Mouse (Mus musculus) c-Kit-positive CD71-positive TER-119-negative erythroid progenitor cells, embryonic 14.5 days (primary cell): ENCODE results near the gene Comt.
A peak's percentile ranks its signal among the peaks of the same experiment; 100 is the strongest.

ENCODE experiments used
- DNase-seq: peaks from one replicate; pipeline ENCODE4 v3.0.0-alpha.2; 2013; ENCODE audit warnings: low read depth

The Comt gene

DNA sequence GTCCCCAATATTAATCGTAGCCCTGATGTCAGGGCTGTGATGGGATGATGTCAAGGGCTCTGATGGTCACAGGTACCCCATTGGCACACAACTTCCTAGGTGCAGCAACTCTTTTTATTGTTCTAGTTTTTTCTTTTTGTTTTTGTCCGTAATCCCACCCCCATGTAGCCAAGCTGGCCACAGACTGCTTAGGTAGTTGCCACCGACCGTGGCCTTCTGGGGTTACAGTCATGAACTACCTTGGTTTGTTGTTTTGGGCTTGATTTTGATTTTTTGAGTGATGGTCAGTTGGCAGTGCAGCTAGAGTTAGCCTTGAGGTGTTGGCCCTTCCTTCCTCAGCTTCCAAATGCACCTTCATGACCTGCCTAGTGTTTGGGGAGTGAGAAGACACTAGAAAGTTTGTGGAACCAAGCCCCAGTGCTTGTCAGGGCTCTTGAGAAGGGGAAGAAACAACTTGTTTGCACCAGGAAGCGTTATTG lies at the start of gene Comt:
Comt (minus strand) TSS at position 51 of the 479 bp plus-strand sequence.
- DNase-seq, result no peak

DNA sequence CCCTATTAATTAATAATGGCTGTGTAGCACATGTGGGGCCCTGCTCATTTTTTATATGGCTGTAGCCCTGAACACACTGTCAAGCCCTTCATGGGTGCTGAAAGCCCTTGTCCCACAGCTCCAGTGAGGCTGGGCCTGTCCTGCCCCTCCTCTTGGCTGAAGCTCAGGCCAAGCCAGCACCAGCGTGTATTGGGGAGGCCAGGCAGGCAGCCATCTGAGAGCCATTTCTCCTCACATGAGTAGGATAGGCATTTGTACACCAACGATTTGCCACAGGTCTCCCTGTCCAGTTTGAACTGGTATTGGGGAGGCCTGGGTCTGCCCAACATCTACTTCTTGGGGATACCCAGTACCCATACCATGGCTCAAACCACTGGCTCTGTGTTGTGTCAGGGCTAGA lies 47.4 kb upstream of the Comt start:
- no peak for DNase-seq

DNA sequence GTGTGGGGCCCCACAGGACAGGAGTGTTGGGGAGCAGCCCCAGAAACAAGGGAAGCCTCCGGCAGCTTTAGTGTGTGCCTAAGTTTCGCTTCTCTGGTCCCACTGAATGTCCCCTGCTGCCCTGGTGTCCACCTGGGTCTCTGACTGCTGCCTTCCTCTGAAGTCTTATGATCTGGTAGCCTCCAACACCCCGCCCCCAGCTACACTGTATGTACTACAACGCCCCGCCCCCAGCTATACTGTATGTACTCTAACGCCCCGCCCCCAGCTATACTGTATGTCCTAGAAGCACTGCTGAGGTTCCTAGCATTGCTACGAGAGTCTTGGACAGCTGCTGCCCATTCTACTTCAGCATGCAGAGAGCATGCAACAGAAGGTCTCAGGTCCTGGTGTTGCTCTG lies 46.3 kb upstream of the Comt start:
- DNase-seq, result no peak

DNA sequence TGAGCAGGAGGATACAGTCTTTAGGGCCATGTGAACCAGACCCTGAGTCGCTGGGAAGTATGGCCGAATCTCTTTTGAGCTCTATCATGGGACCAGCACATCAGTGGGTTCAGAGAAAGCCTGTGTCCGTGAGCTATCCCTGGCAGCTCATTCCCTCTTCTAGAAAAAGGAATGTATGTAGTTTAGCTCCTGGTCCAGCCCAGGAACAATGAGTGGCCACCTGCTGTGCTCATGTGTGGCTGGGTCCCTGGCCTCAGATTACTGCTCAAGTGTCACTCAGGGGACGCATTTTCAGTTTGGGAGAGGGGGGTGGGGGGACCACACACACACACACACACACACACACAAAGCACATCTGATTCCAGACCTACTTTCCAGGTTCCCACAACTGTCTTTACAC lies 45.8 kb upstream of the Comt start:
- no peak for DNase-seq

DNA sequence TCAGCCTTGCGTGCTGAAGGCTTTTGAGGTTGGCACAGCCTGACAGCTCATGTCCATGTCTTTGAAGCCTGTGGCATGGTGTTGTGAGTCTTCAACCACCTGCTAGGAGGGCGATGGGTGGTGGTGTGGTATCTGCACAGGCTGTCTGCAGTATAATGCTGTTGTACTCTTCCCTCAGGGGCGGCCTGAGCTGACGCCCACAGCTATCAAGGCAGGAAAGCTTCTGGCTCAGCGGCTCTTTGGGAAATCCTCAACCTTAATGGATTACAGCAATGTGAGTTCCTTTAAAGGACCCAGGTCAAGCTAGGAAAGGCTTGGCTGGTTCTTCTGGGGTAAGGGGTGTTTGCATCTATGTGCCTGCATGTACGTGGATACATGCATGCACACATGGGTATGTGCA lies 45.3 kb upstream of the Comt start:
- DNase-seq, result no peak

- no peak for DNase-seq
These were observed 44.8 kb upstream of the Comt start for GRCm38 (mm10) chr16:18471381-18471955.

DNA sequence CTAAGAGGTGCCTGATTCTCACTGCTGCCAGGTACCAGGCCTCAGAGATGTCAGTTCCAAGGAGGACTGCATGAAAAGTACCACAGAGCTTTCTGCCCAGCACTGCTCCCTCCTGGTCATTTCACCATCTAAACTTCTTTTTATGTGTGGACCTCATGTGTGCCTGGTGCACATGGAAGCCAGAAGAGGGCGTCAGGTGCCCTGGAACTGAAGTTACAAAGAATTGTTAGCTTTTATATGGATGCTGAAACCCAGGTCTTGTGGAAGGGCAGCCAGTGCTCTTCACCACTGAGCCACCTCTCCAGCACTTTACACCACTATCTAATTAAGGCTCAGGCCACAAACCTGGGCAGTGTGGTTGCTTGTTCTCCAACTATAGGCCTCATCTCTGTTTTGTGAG lies 44.2 kb upstream of the Comt start:
- DNase-seq, result no peak

- DNase-seq, result no peak
These were observed 37.6 kb upstream of the Comt start for GRCm38 (mm10) chr16:18464271-18464670.

DNA sequence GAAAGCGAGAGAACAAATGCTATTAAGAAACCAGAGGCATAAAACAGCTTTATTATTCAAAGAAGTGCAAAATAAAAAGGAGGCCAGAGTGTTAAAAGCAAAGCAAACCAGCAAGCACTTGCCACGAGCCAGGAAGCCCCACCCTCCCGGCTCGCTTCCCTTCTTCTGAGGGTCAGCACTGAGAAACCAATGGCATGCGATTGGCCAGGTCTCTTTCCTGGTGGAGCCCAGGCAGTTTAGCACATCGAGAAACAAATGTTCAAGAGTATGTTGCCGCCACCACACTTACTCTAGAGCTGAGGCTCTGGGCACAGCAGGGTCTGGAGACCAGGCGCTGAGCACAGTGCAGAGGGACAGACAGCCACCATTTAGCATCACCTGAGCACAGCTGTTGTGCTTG lies 35.9 kb upstream of the Comt start:
- no peak for DNase-seq

DNA sequence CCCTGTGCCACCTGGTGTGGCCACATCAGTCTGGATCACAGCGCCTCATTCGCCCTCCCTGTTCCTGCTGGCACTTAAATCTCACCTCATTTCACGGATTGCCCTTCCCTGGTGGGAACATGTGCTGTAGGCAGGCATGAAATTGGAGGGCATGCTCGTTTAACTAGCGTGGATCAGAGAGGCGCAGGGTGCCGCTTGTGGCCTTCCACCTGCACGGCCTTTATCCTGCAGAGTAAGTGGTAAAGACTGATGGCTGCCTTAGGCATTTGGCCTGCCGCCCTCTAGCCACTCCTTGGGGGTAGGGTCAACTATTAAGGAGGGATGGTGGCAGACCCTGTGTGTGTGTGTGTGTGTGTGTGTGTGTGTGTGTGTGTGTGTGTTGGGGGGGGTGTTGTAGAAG lies 35.4 kb upstream of the Comt start:
- no peak for DNase-seq

DNA sequence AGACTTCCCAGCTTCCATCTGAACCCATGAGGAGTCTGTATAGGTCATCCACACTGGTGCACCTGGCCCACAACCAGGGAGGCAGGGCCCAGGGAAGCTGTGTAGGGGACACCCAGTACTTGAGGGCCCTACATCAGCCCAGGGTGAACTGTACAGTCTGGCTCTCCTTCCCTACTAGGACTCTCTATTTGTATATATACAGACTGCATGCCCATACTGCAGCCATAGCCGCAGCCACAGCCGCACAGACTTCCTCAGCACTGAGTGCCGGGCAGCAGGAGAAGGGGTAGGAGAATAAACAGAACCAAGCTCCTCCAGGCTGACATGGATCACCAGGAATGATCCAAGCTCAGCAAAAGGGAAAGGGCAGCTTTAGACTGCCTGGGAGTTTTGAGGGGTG lies 34.2 kb upstream of the Comt start:
- no peak for DNase-seq

GRCm38 (mm10) chr16:18459955-18460370 lies 33.3 kb upstream of the Comt start:
- DNase-seq, result peak; percentile 81

- DNase-seq, result no peak
These were observed 32.8 kb upstream of the Comt start for GRCm38 (mm10) chr16:18459335-18459954.

DNA sequence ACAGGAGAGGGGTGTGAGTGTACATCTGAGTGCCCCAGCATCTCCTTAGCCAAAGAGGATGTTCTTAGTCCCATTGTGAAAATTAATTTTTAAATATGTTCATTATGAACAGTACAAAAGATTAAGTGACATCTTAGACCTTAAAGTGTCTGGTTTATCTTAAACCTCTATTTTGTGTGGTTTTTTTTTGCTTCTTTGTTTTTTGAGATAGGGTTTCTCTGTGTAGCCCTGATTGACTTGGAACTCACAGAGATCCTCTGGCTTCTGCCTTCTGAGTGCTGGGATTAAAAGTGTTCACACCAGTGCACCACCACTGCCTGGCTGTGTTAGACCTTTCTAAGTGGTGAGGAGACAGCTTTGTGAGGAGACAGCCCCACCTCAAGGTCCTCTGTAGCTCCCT lies 32.0 kb upstream of the Comt start:
- no peak for DNase-seq

DNA sequence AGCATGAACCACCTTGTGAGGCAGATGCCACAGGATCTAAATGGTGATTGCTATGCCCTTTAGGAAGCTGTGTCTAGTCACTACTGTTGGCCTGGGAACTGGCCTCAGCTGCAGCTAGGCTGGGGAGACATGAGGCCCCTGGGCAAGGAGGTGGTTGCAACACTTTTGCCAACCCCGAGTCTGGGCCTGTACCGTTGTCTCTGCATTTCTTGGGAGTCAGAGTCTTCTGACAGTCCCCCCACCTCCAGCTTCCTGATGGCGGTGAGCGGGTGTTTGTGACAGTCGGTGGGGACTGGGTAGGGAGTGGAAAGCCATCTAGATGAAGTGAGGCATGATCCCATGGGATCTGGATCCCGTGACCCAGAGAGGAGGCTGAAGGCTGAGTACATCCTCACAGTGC lies 28.8 kb upstream of the Comt start:
- DNase-seq, result no peak

DNA sequence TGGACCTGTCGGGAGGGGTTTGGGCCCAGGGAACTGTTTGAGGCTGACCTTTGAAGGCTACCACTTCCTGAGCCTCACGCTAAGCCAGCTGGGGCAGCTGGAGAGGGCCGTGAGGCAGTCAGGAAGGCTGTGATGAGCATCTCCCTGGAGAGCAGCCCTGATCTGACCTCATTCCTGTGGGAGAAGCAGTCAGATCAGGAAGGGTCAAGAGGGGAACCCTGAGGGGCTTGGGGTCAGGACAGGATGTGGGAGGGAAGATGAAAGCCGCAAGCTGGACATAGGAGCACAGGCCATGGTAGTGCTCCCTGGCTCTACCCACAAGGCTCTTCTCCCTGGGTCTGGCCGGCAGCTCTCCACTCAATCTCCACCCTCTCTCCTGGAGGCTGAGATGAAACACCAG lies 27.2 kb upstream of the Comt start:
- no peak for DNase-seq

DNA sequence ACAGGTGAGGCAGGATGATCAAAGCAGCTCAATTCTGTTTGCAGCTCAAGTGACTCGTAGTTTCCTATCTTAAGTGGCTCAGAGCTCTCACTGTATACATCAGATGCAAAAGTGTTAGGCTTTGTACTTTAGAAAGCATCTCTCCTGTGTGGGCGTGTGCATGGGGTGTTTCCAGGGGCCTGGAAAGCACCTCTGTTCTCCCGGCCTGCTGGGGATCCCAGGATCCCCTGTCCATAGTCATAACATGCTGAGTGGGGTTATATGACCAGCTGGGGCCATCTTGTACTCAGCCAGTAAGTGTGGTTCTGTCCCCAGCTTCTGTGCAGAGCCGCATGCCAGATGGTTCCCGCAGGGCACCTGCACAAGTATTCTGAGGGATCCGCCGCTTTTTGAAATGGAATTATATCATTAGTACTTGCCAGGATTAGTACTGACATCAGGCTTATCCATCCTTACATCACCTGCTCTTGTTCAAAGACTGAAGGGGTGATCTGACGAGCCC lies 25.8 kb upstream of the Comt start:
- no peak for DNase-seq

DNA sequence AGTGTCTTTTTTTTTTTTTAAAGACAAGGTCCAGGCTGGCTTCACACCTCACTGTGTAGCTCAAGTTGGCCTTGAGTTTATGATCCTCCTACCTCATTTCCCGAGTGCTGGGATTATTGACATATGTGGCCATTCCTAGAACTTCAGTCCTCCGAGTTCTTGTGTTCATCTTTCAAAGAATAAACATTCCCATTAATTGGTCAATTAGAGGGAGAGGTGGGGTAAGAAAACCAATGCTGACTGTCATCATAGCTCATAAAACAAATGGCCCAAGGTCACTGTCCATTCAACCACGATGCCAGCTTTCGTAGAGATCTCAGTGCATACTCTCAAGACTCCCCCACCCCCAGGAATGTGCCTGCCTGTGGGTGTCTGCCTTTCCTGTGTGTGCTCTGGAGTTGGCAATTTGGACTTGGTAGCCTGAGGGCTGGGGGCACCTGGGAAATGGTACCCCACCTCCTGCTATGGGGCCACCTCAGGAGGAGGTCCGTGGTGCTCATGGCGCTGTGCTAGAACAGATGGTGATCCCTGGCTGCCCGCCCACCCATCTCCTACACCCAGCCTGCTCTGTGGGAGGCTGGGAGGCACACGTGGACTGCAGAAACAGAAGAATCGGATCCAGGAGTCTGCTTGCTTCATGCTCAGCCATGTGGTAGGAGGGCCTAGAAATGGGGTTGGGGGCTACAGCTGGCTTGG lies 25.0 kb upstream of the Comt start:
- no peak for DNase-seq

DNA sequence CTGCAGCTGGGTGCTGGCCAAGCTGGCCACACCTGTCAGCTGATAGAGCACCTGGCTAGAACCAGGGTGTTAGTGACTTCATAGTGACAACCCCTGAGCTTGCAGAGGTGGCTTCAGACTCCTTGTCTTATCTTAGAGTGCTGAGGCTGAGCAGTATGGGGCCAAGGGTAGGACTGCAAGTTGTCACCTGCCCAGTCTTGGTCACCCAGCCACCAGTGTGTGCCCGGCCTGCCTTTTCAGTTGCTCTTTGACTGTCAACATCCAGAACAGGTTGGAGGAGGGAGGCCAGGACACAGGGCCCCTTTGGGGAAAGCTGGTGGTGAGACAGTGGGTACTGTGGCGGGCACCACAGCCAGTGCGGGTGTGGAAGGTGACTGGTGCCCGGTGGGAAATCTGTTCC lies 22.4 kb upstream of the Comt start:
- no peak for DNase-seq

DNA sequence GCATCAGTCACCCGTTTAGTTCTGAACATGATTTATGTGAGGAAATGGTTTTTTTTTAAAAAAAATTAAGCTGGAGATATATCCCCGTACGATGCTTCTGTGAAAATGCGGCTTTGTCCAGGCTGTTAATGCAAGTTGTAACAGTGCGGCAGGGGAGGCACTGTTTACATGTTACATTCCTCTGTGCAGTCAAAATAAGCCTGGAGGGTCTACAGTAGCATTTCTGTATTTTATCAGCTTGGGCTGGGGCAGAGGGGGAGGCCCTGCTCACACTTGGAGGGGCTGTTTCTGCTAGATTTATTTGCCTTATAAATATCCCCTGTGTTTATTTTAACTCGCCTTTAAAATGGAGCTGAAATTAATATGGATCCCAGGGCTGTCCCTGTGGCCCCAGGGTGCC lies 21.5 kb upstream of the Comt start:
- DNase-seq, result no peak

- DNase-seq, result no peak
These were observed 20.6 kb upstream of the Comt start for GRCm38 (mm10) chr16:18447243-18447642.

- peak; percentile 75 for DNase-seq
These were observed 16.8 kb upstream of the Comt start for GRCm38 (mm10) chr16:18443385-18443841.

GRCm38 (mm10) chr16:18436128-18436527 lies 9.5 kb upstream of the Comt start:
- DNase-seq, result no peak
